Mouse (Mus musculus) thymus, adult 2 months (tissue): Measurements from ENCODE around the gene Scg5.

Experiments
- CTCF ChIP-seq: fragments of 200-500 bp; IDR thresholded peaks from 2 replicates; pipeline ENCODE4 v1.5.1; 2012; ENCODE audit warnings: mild to moderate bottlenecking, control low read depth, low read length, moderate library complexity, borderline replicate concordance; ENCODE audit not compliant: control insufficient read depth, poor library complexity, insufficient read depth; ENCODE audit errors: extremely low read depth
- POLR2A ChIP-seq: fragments of 200-500 bp; IDR thresholded peaks from 2 replicates; pipeline ENCODE4 v1.6.1; 2012; ENCODE audit warnings: mild to moderate bottlenecking, low read length, control low read depth, moderate library complexity; ENCODE audit not compliant: control insufficient read depth, poor library complexity, insufficient read depth; ENCODE audit errors: extremely low read depth

GRCm38 (mm10) chr2:113822367-113822766 lies 6.6 kb downstream of the Scg5 start:
- TF ChIP-seq CTCF: no peak
- no peak for TF ChIP-seq POLR2A
